Mouse (Mus musculus): ENCODE measurements around the gene Gm49358.

Gene Gm49358

DNA sequence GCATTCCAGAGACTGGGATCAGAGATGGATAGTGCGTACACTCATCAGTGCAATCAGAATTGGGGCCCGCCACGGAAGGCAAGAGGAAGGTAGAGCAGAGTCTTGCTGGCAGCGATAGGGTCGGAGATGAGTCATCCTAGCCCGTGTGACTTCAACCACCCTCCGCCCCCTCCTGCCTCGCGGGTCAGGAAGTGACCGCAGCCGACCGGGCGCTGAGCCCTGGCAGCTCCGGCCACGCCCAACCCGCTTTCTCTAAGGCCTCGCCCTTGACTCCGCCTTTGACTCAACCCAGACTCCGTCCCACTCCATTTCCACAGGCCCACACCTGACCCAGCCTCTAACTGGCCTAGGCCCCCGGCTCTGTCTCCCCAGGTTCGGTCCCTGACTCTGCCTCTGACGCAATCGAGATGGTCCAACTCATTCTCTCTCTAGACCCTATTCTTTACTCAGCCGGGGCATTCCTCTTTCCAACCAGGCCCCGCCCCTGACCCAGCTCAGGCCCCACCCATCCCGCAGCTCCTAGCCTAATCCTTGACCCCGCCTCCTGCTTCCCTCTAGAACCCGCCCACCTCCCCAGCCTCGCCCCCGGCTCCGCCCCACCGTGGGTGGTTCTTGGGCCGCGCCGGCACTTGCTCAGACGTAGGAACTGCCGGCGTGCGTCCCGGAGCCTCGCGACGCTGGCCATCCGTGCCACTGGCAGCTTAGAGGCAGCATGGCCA is 14.8 kb downstream of the Gm49358 start, which contains the start of gene Nt5dc3:
Gene Nt5dc3, plus strand, starts transcription at position 608 of the 719 bp plus-strand sequence.
- in situ Hi-C loops (cut with MboI, MseI) = loop anchor here (5.0 kb wide), 1 partner anchor 56 kb away; no protein-coding TSS in a partner anchor

- in situ Hi-C loops (cut with MboI, MseI) = loop anchor here (5.0 kb wide), 1 partner anchor 57 kb away; no protein-coding TSS in a partner anchor
Observed at GRCm38 (mm10) chr10:86779117-86779755, 15.5 kb downstream of the Gm49358 start.

DNA sequence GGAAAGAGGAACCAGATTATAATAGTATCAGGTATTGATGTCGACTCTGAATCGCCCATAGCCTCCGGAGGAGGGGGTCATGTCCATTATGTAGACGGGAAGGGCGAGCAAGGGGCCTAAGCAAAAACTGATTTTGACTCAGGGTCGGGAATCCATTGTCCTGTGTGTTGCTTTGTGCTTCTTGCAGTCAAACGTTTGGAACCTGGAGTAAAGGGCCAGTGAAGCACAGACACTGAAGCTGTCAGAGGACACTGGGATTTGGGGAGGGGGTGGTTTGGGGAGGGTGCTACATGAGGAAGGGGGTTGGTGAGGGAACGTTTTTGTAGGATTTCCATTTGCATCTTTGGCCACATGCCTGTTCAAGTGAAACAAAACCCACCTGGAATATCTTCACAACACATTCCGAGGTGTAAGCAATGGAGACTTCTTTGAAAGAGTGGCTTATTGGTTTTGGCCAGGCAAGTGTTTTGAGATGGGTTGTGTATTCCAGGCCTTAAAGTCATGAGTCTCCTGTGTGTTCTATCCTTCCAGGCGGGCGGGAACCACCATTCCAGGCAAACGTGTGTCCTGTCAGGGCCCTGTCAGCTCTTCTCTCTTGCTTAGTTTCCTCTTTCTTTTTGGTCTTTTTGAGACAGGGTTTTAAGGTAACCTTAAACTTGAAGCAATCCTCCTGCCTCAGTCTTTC is 16.2 kb downstream of the Gm49358 start:
- in situ Hi-C loops (cut with MboI, MseI) = loop anchor here (5.0 kb wide), 1 partner anchor 58 kb away; no protein-coding TSS in a partner anchor

DNA sequence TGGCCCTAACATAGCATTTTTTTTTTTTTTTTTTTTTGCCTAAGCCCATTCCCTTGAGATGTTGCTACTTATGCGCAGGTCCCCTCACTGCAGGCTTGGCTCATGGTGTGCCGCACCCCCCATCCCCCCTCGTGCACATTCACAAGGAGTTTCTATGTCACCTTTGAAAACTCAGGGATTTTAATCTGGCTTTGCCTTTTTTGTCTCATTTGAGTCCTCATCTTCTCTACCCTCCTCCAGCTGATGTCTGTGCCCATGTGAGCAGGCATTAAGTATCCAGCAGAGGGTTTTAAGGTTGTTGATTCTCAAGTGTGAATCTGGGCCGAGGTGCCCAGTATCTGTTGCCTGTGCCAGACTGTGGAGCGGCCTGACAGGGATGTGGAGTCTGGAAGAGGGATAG is 17.9 kb downstream of the Gm49358 start:
- in situ Hi-C loops (cut with MboI, MseI) = no loop called here

DNA sequence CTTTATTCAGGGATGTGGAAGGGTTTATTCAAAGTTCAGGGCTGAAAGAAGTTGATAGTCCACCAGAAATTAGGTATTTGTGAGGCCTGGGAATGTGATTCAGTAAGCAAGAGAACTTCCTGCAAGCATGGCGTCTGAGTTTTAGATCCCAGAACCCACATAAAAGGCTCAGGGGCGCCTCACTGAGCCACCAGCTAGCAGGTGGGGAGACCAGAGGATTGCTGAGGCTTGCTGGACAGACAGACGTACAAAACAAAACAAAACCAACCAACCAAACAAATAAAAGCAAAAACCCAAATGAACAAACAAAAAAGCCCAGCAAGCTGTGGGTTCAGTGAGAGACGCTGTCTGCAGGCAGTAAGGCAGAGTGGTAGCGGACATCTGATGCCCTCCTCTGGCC is 18.9 kb downstream of the Gm49358 start:
- in situ Hi-C loops (cut with MboI, MseI) = no loop called here

DNA sequence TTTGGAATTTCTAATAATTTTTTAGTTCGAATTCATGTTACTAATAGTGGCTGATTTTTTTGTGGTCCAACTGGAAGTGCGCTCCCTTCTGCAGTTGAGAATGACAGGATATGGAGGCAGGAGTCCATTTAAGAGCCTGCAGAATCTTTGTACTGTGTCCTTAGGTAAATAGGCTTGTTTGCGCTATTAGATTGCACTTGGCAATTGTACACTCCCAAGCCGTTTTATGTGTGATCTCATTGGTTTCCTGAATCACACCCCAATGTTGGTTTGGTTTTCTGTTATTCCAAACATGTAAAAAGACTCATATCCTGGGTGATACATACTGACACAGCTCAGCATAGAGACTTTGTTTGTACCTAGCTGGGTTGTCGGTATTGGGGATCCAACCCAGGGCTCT is 19.8 kb downstream of the Gm49358 start:
- in situ Hi-C loops (cut with MboI, MseI) = no loop called here

DNA sequence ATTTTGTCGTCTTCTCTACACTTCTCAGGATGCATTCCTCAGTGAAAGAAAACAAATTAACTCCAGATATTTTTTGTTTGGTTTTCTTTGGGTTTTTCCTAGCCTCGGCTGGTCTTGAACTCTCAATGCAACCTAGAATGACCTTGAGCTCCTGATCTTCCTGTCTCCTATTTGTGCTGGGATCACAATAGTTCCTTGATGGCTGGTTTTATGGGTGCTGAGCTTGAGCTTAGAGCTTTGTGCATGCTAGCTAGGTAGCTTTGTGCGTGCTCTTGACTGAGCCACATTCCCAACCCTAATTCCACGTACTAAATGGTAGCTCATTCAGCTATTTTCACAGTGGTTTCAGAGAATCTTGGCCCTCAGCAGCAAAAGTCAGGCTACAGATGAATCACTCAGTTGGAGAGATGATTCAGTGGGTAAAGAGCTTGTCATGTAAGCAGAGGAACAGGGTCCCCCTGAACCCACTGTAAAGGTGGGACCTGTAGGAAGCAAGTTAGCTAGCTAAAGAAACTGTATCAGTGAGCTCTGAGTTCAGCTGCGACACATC is 20.4 kb downstream of the Gm49358 start:
- in situ Hi-C loops (cut with MboI, MseI) = no loop called here

DNA sequence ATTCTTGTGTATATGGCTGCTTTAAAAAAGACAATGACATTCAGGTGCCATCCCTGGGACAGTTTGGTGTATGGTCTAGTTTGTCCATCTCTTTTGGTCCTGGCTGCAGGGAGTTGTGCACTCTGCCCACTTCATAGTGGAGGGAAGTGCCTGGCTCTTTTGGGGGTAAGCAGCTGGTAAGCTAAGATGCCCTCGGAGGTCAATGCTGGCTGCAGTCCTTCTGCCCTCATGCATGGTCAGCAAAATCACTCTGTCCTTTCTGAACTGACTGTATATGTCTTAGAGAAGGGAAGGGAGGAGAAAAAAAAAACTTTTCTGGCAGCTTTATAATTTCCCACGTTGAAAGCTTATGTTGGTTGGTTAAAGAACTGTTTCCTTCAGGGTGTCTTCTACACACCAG is 21.6 kb downstream of the Gm49358 start:
- in situ Hi-C loops (cut with MboI, MseI) = no loop called here

DNA sequence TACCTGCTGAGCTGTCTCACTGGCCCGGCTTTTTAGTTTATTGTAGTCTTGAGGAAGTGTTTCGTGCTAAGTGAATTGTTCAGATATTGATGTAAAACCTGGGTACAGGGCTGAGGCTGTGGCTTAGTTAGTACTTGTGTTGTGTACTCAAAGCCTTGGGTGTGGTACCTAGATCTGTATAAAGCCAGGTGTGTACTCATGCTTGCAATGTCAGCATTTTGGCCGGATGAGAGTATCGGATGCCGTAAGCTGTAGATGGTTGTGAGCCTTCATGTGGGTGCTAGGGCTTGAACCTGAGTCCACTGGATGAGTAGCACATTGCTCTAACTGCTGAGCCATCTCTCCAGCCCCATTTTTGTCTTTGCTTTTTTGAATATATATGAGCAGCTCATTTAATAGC is 22.3 kb downstream of the Gm49358 start:
- in situ Hi-C loops (cut with MboI, MseI) = no loop called here

DNA sequence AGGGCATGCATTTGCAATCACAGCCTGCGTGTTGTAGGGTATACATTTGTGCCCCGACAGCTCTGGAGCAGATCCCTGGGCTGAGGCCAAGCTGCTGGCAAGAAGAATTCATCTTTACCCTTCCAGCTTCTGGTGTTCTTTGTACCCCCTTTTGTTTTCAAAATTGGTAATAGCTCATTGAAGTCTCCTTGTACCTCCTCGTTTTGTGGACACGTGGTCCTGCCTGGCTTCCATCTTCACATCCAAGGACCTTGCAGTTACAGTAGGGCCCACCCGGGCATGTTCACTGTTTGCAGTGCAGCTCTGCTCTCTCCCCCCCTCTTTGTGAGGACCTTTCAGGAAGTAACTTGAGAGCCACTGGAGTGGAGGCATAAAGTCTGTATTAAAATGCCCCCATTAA is 24.4 kb downstream of the Gm49358 start:
- in situ Hi-C loops (cut with MboI, MseI) = no loop called here

- in situ Hi-C loops (cut with MboI, MseI) = no loop called here
Observed at GRCm38 (mm10) chr10:86789146-86789672, 25.4 kb downstream of the Gm49358 start.

DNA sequence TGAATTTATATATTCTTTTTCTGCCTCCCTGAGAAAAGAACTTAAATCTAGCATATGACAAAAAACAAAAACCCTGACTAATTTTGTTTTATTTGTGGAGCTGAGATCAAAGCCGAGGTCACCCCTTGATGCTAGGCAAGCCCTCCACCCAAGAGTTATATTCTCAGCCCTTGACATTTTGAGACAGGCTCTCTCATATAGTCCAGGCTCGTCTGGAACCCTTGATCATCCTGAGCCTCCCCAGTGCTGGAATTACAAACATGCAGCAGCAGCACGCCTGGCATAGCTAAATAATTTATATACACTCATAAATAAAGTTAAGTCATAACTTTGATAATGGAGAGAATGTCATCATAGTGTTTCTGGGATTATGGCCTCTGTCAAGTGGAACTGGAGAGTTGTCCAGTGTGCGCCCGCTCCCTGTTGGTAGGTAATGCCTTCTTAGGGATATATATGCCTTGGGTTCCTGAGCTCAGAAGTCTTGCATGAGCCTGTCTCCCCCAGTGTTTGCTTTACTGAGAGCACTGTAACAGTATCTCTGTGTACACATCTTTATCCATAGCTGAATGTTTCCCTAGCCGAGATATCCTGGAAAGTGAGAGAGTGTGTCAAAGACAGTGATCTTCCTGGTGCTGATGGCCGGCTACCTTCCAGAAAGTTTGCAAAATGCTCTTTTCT is 27.9 kb downstream of the Gm49358 start:
- in situ Hi-C loops (cut with MboI, MseI) = no loop called here

GRCm38 (mm10) chr10:86793509-86793951 is 29.8 kb downstream of the Gm49358 start:
- in situ Hi-C loops (cut with MboI, MseI) = no loop called here

- in situ Hi-C loops (cut with MboI, MseI) = no loop called here
Observed at GRCm38 (mm10) chr10:86794196-86794595, 30.4 kb downstream of the Gm49358 start.

- in situ Hi-C loops (cut with MboI, MseI) = no loop called here
Observed at GRCm38 (mm10) chr10:86794794-86795535, 31.2 kb downstream of the Gm49358 start.

GRCm38 (mm10) chr10:86796073-86796741 is 32.4 kb downstream of the Gm49358 start:
- in situ Hi-C loops (cut with MboI, MseI) = no loop called here

- in situ Hi-C loops (cut with MboI, MseI) = no loop called here
Observed at GRCm38 (mm10) chr10:86807362-86807761, 43.6 kb downstream of the Gm49358 start.

DNA sequence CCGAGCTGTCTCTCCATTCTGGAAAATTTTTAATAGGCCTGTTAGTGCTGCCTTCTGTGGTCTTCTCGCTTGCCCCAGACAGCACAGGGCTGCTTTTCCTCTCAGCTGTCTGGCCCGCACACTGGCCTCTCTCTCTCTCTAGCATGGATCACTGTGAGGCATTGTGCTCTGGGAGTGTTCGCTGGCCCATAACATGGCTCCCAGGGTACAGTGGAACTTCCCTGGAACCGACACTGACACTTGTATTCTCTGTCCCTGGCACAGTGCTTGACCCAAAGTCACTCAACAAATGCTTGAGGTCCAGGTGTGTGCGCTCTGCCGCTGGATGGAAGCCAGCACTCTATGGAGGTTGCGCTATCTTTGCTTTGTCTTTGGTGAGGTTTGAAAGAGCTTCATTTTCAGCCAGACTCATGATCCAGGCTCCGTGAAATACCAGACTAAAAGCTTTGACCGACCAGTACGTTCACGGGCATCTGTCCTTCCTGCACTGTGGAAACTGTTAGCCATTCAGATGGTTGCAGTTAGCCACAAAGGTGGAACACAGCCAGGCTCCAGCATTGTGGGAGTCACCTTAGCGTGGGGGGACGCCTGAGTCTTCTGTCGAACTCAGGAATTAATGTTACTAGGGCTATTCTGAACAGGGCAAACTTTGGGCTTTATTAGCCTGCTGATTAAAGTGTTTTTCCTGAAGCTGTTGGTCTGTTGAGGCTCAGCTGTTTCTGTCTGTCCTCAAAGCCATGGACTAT is 44.4 kb downstream of the Gm49358 start:
- in situ Hi-C loops (cut with MboI, MseI) = no loop called here

DNA sequence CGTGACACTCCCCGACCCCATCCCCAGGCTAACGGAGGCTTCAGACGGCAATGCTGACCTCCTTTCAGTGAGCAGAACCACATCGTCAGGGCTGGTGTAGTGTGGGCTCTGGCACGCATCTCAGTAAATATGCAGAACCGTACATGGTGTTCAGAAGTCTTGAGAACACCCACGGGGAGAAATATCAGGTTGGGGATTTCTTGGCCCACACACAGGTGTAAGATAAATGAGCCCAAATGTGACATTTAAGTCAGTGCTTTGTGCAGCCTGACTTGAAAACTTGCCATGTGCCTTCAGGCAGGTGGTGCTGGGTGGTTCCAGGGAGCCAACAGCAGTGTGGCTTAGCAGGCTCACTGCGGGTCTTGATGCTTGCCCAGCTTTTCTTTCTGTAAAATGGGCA is 46.2 kb downstream of the Gm49358 start:
- in situ Hi-C loops (cut with MboI, MseI) = no loop called here
